Mouse (Mus musculus) CD4-positive naive resting alpha-beta T cell, adult 57 days (primary cell): Measurements from ENCODE around the gene Pole3. TPM values are rescaled to one million over a fixed set of nuclear protein-coding genes. Genes with fewer than 3 reads are reported as not detected.

Source experiments
- total RNA-seq: library from RNA; stranded (reverse); gene quantifications from one replicate; pipeline ENCODE4 v1.2.4, GENCODE M21; 2023

Pole3 gene
- 16.0 TPM for total RNA-seq

GRCm38 (mm10) chr4:62524651-62525488 is at the start of gene Pole3, which contains the start of gene 4933430I17Rik:
Gene Pole3 (minus strand): TSS chr4:62525068.
Gene 4933430I17Rik (plus strand): TSS chr4:62525369.

GRCm38 (mm10) chr4:62559797-62560329 is 35.0 kb upstream of the Pole3 start, which contains the start of gene Rgs3:
Gene Rgs3 (plus strand): TSS chr4:62559847.

GRCm38 (mm10) chr4:62519849-62520233 is 5.0 kb downstream of the Pole3 start, which contains the start of gene Alad:
Gene Alad (minus strand): TSS chr4:62519918.

DNA sequence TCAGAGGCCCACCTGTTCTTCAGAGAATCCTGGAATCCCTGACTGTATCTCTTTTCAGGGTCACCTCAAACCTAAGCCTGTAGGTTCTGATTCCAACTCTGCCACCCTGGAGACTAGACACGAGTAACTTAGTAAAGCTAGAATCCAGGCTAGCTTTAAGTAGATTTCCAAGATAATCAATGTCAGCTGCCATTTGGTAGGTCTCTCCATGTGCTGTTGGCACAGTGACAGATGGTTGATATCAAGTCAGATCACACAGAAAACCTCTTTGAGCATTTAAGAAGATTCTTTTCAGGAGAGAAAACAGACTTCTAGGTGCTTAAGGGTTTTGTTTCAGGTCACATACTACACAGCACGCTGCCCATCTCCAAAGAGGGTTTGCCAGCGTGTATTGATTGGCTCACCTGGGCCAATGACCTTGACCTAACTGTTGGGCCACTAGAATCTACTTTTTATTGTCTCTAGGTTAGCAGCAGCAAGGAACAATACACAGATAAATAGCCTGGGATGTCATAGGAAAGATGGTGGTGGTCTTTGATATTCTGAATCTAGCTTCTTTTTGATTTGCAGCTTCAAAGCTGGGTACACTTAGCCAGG is 21.4 kb downstream of the Pole3 start, which contains the start of gene Hdhd3:
Gene Hdhd3, minus strand, starts transcription at position 94 of the 597 bp plus-strand sequence.

DNA sequence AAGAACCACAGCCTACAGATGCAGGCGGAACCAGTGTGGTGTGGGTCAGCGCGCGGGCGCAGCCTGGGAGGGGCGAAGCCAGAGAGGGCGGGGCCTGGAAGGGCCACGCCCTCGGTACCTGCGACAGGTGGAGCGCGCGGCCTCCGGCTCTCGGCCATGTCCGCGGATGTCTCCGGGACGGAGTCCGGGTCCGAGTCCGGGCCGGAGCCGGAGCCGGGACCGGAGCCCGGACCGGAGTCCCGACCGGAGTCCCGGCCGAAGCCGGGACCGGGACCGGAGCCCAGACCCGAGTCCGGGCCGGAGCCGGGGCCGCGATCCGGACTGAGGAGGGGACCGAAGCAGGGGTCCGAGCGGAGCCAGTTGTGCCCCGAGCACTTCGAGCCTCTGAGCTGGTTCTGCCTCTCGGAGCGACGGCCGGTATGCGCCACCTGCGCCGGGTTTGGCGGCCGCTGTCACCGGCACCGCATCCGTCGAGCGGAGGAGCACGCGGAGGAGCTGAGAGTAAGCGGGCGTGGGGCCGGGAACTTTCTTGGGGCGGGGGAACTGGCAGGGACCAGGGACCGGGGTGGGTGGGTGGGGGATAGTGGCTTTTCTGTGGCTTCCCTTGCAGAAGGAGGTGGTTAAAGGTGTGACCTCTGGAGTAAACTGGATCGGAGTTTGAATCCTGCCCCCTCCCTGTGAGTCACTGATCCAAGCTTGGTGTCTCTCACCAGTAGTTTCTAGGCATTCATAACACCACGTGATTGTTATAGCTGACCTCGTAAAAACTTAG is 44.7 kb downstream of the Pole3 start, which contains the start of gene Bspry:
Gene Bspry, plus strand, starts transcription at position 117 of the 772 bp plus-strand sequence.

Other genes with a start within 250 kb of the Pole3 start
- 76.0 TPM for gene Fkbp15, start 164.5 kb downstream of the Pole3 start, total RNA-seq
- gene Slc31a1, start 164.3 kb downstream of the Pole3 start, total RNA-seq = 9.2 TPM
- gene Cdc26, start 116.4 kb downstream of the Pole3 start, total RNA-seq = 41.9 TPM
- gene Prpf4, start 116.3 kb downstream of the Pole3 start, total RNA-seq = 21.8 TPM
- not detected for gene Rnf183, start 89.8 kb downstream of the Pole3 start, total RNA-seq
- gene Wdr31, start 54.2 kb downstream of the Pole3 start, total RNA-seq = not detected
- 0.95 TPM for gene Bspry, start 45.0 kb downstream of the Pole3 start, total RNA-seq
- not detected for gene Hdhd3, start 21.6 kb downstream of the Pole3 start, total RNA-seq
- gene Alad, start 5.2 kb downstream of the Pole3 start, total RNA-seq = 12.1 TPM
- gene 4933430I17Rik, start 301 bp upstream of the Pole3 start, total RNA-seq = 2.6 TPM
- gene Rgs3, start 34.8 kb upstream of the Pole3 start, total RNA-seq = 81.4 TPM